Mouse (Mus musculus) heart, adult 18-20 months (tissue): ENCODE data around the gene Kntc1. TPM values are rescaled to one million over a fixed set of nuclear protein-coding genes. Genes with fewer than 3 reads are reported as not detected.
"Not testable (repeated sequence)": the region's sequence is repeated elsewhere in the genome, so short reads cannot be mapped to it uniquely, and the experiment has no call there.

Source experiments
- DNase-seq, 2 experiments: peaks; one replicate each; pipeline ENCODE4 v3.0.0; 2021 to 2022; ENCODE audit warnings: mixed read lengths in 1 of 2
- long read RNA-seq, 2 experiments: library from polyadenylated mRNA; stranded (forward); transcript quantifications; one replicate each; pipeline ENCODE4 v2.0.0; 2021
- total RNA-seq, 2 experiments: library from RNA; stranded (reverse); gene quantifications; 2 replicates each; pipeline ENCODE4 v1.2.3; 2021

Gene Kntc1
- total RNA-seq = under 1 TPM; 0.31 to 0.97 TPM
- long read RNA-seq, experiment 1 = 0 reads
- long read RNA-seq, experiment 2 = 0 reads

- peak; percentile 100 for DNase-seq
These were observed at the start of gene Kntc1, which contains the start of gene Rsrc2 for GRCm38 (mm10) chr5:123749065-123750064. Gene Kntc1, plus strand, starts transcription at chr5:123749716. Gene Rsrc2, minus strand, starts transcription at chr5:123749414.

- peak; percentile 85 to 89 for DNase-seq
These were observed 48.9 kb upstream of the Kntc1 start for GRCm38 (mm10) chr5:123700625-123701024.

GRCm38 (mm10) chr5:123708598-123708997, 40.9 kb upstream of the Kntc1 start:
- DNase-seq = peak; percentile 14 to 35

GRCm38 (mm10) chr5:123709571-123709970, 39.9 kb upstream of the Kntc1 start:
- no peak for DNase-seq

GRCm38 (mm10) chr5:123713782-123714181, 35.7 kb upstream of the Kntc1 start:
- no peak for DNase-seq

GRCm38 (mm10) chr5:123714622-123715021, 34.9 kb upstream of the Kntc1 start:
- DNase-seq = no peak

GRCm38 (mm10) chr5:123720328-123721311, 28.9 kb upstream of the Kntc1 start, which contains the start of gene Zcchc8:
Gene Zcchc8, minus strand, starts transcription at chr5:123721100.
- peak; percentile 97 for DNase-seq

- not testable (repeated sequence) for DNase-seq
These were observed 25.7 kb upstream of the Kntc1 start for GRCm38 (mm10) chr5:123723816-123724215.

GRCm38 (mm10) chr5:123730981-123731380, 18.5 kb upstream of the Kntc1 start:
- DNase-seq = no peak

GRCm38 (mm10) chr5:123744358-123744757, 5.2 kb upstream of the Kntc1 start:
- DNase-seq = peak in 1 of 2 experiments; percentile 27

- DNase-seq = no peak
These were observed 3.3 kb upstream of the Kntc1 start for GRCm38 (mm10) chr5:123746253-123746652.

GRCm38 (mm10) chr5:123747604-123748003, 1.9 kb upstream of the Kntc1 start:
- no peak for DNase-seq

GRCm38 (mm10) chr5:123748339-123749064, 1.0 kb upstream of the Kntc1 start:
- no peak for DNase-seq

- no peak for DNase-seq
These were observed 16.0 kb downstream of the Kntc1 start for GRCm38 (mm10) chr5:123765506-123765905.

GRCm38 (mm10) chr5:123766455-123766854, 16.9 kb downstream of the Kntc1 start:
- not testable (repeated sequence) for DNase-seq

- no peak for DNase-seq
These were observed 23.9 kb downstream of the Kntc1 start for GRCm38 (mm10) chr5:123773441-123773840.

GRCm38 (mm10) chr5:123780716-123781115, 31.2 kb downstream of the Kntc1 start:
- no peak for DNase-seq

- no peak for DNase-seq
These were observed 32.3 kb downstream of the Kntc1 start for GRCm38 (mm10) chr5:123781864-123782263.

- no peak for DNase-seq
These were observed 39.5 kb downstream of the Kntc1 start for GRCm38 (mm10) chr5:123788976-123789375.

GRCm38 (mm10) chr5:123793081-123793480, 43.6 kb downstream of the Kntc1 start:
- DNase-seq = no peak

- no peak for DNase-seq
These were observed 56.8 kb downstream of the Kntc1 start for GRCm38 (mm10) chr5:123806334-123806733.
